Mouse (Mus musculus): ENCODE measurements around the gene Rassf5.
"Not testable (repeated sequence)": the region's sequence is repeated elsewhere in the genome, so short reads cannot be mapped to it uniquely, and the experiment has no call there.

Rassf5 gene

DNA sequence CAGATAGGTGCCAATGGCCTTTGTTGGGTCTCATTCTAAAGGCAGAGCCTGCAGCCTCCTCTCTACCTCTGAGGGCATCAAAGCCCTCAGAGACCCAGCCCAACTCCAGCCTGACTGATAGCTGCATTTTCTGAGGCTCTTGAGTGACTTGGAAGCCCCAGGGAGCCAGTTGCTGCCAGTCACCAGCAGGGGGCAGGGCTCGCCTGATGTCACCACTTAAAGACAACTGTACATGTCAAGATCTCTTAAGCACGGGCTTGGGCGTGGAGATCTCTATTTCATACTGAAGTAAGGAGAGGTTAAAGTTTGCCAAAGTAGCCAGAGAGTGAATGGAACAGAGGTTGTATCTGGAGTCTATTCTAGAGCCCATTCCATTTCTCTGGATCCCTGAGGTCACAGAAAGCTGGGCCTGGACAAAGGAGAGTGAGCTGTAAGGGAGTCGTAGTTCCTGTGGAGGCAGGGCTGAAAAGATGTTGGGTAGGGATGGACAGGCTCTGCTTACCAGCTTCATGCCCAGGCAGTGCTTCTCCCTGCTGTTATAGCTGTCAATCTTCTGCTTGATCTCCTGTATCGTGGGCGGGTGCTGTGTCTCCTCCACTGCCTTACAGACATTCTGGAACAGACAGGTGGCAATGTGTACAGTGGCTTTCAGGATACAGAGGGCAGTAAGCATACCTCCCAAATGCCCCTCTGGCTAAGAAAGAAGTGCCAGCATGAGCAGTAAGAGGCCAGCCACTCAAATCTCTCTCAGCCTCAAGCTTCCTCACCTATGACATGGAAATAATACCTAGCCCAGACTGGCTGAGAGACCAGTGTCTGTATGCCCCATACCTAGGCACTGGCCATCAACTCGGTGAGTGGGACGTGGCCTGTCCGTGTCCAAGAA, 63.2 kb downstream of the Rassf5 start:
- DNase-seq (ENCODE audit: low spot score in 2 of 2) = peak; percentile 57 to 77

DNA sequence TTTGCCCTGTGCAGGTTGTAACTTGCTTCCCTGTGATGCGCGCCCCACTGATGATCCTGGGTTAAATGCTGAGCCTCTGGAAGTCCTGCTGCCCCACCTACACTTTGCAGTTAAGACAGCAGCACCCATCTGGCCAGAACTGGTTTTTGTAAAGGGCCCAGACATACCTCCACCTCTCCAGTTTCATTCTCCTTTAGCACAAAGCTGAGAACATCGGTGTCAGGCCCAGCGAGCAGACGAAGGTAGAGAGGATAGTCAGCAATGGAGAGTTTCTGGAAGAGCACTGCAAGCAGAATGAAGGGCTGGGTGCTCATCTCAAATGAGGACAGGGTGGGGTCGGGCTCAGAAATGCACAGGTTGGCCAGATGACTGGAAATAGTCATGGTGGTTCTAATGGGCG, 64.7 kb downstream of the Rassf5 start:
- DNase-seq (ENCODE audit: low spot score in 2 of 2) = no peak

DNA sequence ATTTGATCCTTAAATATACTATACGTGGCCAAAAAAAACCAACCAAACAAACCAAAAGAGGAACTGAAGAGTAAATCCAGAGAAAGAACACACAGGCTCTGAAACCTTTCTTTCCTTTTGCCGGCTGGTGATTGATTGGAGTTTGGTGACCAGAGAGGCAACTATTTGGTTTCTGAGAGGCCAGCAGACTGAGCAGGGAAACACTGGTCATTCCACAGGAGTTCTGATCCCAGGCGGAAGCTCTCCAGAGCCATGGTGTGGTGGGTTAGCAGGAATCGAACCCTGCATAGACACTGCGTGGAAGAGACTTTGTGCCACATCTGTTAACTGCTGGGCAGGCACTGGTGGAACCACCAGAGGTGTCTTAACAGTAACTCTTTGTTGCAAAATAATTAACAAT, 67.0 kb downstream of the Rassf5 start:
- DNase-seq (ENCODE audit: low spot score in 2 of 2) = no peak

DNA sequence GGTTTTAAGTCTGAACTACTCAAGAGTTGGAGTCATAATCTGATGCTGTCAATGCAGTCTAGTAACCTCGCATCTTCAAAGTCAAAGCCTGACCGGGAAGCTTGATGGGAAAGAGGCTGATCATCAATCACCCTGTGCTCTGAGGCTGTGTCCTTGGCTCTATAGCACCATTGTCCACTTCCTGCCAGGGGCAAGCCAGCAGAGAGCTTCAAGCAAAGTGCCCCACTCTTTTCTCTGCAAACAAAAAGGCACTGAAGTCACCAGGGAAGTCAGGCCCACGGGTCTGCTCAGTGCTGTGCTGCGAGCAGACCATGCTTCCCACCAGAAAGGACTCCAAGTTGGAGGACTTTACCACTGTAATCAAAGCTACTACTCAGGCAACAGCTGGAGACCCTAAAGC, 67.8 kb downstream of the Rassf5 start:
- no peak for DNase-seq (ENCODE audit: low spot score in 2 of 2)

DNA sequence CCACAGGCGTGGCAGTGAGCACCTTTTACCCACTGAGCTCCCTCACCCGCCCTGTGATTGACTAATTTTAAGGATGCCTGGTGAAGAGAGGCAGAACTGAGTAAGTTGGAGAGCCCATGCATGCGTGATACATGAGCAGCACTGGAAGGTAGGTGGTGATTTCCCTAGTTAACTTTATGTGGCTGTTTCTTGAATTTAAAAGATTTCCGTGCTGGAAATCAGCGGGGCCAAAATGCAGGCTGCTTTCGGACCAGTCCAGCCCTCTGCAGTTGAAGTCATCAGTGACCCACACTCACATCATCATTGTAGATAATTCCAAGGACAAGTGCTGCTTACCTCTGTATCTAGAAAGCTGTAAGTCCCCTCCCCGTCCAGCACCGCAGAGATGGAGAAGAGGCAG, 69.2 kb downstream of the Rassf5 start:
- no peak for DNase-seq (ENCODE audit: low spot score in 2 of 2)

DNA sequence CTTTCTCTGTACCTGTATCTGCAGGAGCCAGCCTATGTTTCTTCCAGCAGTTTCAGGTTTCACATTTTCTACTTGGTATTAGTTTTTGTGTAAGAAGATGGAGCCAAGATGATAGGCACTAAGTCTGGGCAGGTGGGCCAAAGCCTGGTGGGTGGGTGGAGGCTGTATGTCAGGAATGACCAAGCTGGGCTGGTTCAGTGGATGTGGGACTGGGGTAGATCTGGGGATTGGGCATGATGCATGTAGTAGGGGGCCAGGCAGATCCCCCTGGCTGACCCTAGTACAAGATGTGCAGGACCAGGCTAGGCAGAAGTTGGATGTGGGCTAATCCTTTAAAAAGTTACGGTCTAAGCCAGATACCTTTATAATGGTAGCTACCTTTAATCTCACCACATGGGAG, 69.9 kb downstream of the Rassf5 start:
- DNase-seq (ENCODE audit: low spot score in 2 of 2) = no peak

DNA sequence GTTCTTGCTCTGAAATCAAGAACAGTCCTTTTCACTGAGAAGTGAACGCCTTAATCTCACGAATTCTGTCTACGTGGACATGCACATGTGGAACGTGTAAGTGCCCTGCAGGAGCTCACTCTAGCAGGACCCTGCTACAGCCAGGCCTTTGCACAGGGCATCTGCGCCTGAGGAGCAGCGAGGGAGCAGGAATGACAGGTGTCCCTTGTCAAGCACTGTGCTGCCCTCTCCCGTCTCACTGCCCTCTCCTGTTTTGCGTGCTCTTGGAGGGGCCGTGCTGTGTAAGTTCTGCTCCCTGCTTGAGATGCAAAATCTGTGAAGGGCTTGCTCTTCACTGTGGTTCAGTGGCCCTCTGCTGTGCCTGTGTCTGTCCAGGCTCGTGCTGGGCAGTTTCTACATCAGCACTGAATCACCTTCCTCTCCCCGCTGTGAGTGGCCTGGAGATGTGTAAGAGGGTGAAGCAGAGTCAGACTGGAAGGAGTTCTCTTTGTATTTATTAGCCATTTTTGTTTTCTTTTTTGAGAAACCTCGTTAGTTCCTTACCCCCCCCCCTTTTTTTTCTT, 70.7 kb downstream of the Rassf5 start:
- DNase-seq (ENCODE audit: low spot score in 2 of 2) = no peak

DNA sequence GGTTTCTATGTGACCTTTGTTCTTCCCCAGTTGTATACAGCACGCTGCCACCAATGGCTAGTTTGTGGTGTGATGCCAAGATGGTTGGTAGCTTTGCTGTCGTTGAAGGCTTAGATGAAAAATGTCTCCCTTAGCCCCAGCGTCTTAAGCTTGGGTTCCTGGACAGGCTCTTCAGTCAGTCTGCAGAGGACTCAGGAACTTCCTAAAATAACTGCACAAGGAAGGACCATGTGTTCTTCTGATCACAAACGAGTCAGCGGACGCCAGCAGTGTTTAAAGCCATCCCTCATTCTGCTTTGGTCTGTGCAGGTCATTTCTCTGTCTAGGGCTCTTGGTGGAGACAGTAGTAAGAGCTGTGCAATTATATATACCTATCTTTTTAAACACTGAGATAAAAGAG, 71.2 kb downstream of the Rassf5 start:
- DNase-seq (ENCODE audit: low spot score in 2 of 2) = no peak

DNA sequence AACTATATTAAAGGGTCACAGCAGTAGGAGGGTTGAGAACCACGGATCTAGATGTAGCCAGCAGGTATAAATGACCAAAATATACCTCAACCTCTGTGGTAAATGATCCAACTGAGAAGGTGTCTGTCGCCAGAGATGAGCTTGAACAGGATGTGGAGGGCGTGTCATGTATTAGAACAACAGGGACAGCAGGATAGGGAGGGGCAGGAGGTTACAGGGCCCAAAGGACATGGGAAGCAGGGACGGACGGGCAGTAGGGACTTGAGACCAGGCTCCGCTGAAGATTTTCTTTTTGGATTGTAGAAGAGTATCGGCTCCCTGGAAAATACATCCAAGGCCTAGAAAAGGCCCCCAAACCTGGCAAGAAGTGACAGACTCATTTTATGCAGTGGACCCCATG, 72.1 kb downstream of the Rassf5 start:
- DNase-seq (ENCODE audit: low spot score in 2 of 2) = no peak

DNA sequence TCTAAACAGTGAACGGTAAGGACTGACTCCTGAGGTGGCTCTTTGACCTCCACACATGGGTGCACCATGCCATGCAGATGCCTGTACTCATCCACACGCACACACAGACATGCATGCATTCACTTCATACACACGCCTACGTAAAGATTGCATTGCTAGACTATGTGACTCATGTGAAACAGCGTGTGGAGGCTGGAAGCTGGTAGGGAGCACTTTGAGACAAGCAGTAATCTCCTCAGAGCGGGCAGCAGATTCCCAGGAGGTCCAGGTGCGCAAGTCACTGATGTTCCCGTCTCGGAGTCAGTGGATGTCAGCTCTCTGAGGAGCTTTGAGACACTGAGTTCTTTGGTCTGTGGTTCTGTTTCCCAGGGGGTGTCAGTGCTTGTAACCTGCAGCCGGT, 77.4 kb downstream of the Rassf5 start:
- no peak for DNase-seq (ENCODE audit: low spot score in 2 of 2)

DNA sequence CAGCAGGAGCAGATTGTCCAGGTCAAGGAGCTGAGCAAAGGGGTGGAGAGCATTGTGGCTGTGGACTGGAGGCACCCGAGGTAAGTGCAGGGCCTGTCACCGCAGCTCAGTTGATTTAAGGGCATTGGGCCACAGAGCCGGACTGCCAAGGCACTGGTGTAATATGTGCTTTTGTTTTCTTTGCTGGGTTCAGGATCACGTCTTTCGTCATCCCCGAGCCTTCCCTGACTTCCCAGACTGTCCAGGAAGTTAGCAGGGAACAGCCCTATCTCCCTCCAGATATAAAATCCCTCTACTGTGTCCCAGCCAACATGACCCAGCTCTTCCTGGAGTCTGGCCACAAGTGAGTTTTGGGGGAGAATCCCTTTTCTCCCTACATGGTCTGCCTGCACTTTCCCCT, 80.6 kb downstream of the Rassf5 start:
- no peak for DNase-seq (ENCODE audit: low spot score in 2 of 2)

DNA sequence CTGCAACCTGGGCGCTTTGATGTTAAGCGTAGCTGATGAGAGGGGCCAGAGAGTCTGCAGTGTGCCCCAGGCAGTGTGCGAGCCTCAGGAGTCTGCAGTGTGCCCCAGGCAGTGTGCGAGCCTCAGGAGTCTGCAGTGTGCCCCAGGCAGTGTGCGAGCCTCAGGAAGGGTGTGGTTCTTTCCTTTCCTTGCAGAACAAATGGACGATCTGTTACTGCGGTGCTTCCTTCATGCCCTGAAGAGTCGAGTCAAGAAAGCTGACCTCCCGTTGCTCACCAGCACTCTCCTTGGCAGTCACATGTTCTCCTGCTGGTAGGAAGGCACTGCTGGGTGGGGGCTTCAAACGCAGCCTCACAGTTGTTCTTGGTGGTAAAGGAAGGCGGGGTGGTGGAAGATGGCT, 84.0 kb downstream of the Rassf5 start:
- DNase-seq (ENCODE audit: low spot score in 2 of 2) = no peak

DNA sequence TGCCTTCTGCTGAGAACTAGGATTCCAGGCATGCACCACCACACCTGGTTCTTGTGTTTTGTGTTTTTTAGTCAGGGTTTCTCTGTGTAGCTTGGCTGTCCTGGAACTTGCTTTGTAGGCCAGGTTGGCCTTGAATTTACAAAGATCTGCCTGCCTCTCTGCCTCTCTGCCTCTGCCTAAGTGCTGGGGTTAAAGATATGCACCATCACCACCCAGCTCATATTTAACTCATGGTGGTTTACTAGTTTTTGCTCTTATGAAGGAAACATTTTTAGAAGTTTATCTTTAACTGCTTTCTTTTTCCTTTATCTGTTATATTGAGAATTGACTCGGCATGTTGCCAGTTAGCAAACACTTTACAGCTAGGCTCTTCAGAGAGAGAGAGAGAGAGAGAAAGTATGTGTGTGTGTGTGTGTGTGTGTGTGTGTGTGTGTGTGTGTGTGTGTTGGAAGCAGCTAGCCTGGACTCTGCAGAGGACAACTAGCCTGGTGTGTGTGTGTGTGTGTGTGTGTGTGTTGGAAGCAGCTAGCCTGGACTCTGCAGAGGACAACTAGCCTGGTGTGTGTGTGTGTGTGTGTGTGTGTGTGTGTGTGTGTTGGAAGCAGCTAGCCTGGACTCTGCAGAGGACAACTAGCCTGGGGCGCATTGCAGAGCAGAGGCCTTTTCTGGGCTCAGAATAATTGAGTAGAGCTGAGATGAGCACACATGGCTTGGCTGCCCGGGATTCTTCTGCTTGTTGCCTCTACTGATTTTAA, 85.3 kb downstream of the Rassf5 start:
- DNase-seq (ENCODE audit: low spot score in 2 of 2) = not testable (repeated sequence)

DNA sequence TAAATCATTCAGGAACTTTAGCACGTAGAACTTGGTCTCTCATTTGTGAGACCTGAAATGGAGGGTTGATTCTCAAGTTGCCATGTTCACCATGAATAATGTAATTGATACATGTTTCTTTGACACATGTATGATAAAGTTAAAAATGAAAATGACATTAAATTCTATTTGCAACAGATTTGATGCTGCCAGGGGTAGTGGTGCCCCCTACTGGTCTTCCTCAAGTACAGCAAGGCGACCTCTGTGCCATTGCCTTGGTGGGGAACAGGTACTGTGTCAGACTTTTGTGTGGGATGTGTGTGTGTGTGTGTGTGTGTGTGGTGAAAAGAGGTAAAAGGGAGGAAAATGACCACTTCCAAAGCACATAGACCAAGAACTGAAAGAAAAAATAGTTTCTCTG, 89.6 kb downstream of the Rassf5 start:
- DNase-seq (ENCODE audit: low spot score in 2 of 2) = no peak

DNA sequence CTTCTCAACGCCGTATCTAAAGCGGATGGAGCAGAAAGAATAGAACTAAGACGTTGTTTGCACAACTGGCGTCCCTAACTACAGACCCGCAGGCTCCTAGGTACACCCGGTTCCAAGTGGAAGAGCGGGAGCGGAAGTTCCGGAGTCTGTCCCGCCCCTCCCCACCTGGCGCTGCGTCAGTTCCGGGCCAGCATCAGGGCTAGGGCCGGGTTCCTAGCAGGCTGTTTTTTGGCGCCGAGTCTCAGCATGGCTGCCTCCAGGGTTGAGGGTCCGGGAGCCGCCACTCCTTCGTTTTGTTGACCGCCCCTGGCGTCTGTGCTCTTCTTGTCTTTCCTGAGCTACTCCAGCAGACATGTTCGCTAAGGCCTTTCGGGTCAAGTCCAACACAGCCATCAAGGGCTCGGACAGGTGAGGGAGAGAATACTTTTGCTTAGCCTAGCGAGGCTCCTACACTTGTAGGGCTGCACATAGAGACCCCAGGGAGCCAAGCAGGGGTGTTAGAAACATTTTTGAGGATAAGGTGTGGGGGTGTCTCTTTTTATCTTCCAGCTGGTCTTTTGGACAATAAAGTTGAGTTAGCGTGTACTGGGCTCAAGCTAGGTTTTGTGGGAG, 91.9 kb downstream of the Rassf5 start, which contains the start of gene Eif2d:
TSS of gene Eif2d (plus strand) at position 164 of the 612 bp plus-strand sequence.
- DNase-seq (ENCODE audit: low spot score in 2 of 2) = peak; percentile 71 to 82

DNA sequence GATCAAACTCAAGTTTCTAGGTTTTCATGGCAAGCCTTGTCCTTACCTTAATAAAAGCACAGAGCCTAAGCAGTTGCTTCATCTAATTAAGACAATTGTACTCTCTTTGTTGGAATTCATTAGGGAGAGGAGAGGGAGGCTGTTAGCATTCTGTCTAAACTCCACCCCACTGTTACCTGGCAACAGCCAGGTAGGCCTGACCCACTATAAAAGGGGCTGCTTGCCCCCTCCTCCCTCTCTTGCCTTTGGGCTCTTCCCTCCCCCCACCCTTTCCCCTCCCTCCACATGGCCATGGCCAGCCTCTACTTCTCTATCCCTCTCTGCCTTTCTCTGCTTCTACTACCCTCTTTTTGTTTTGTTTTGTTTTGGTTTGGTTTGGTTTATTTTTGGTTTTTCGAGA, 95.6 kb downstream of the Rassf5 start:
- no peak for DNase-seq (ENCODE audit: low spot score in 2 of 2)

DNA sequence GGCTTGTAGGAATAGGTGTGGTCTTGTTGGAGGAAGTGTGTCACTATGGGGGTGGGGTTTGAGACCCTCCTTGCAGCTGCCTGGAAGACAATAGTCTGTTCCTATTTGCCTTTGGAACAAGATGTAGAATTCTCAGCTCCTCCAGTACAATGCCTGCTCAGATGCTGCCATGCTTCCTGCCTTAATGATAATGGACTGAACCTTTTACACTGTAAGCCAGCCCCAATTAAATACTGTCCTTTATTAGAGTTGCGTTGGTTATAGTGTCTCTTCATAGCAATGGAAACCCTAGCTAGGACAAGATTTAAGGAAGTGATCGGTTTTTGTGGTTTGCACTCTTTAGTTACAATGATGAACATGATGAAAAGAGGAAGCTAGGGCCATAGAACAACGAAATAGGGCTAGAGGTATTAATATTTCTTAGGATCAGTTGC, 98.9 kb downstream of the Rassf5 start:
- no peak for DNase-seq (ENCODE audit: low spot score in 2 of 2)

DNA sequence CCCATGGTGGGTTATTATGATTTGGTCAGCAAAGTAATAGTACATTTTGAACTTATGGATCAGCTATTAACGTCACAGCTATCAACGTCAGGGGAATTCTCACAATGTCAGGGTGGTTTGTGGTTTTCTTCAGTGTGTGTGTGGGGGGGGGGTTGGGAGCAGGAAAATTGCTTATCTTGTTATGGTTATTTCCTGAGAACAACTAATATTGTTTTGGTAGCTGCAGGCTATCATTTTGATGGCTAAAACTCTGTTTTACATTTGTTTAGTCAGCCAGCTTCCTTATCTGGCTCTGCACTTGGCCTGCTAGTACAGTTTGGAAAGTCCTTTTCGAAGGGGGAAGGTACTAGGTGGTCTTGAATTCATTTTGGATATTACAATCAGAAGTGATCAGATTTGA, 99.8 kb downstream of the Rassf5 start:
- DNase-seq (ENCODE audit: low spot score in 2 of 2) = not testable (repeated sequence)

DNA sequence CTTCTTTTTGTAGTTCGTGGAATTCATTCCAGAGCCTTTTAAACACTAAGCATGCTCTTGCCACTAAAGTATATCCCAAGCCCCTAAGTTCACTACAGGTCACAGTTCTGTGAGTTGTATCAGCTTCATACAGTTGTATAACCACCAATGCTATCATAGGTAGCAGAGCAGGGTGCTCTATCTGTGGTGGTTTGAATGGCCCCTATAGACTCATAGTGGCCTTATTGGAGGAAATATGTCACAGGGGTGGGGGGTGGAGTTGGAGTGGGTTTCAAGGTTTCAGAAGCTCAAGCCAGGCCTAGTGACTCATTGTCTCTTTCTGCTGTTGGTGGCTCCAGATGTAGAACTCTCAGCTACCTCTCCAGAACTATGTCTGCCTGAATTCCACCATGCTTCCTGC, 102.6 kb downstream of the Rassf5 start:
- DNase-seq (ENCODE audit: low spot score in 2 of 2) = no peak

DNA sequence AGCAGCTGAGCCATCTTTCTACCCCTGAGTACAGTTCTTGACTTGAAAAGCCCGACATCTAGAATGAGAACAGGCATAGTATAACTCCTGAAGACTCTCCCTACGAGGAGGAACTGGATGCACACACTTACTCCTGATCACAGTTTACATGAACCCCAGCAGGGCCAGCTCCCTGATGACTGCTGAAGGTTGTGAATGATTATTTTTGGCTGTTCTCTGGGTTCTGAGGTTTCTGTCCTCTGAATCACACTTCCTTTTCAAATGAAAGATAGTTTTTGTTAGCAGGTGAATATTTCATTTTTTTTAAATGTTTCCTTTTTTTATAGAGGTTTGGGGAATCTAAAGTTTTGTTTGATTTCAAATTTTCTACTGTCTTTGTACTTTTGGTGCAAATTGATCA, 103.6 kb downstream of the Rassf5 start:
- DNase-seq (ENCODE audit: low spot score in 2 of 2) = no peak

DNA sequence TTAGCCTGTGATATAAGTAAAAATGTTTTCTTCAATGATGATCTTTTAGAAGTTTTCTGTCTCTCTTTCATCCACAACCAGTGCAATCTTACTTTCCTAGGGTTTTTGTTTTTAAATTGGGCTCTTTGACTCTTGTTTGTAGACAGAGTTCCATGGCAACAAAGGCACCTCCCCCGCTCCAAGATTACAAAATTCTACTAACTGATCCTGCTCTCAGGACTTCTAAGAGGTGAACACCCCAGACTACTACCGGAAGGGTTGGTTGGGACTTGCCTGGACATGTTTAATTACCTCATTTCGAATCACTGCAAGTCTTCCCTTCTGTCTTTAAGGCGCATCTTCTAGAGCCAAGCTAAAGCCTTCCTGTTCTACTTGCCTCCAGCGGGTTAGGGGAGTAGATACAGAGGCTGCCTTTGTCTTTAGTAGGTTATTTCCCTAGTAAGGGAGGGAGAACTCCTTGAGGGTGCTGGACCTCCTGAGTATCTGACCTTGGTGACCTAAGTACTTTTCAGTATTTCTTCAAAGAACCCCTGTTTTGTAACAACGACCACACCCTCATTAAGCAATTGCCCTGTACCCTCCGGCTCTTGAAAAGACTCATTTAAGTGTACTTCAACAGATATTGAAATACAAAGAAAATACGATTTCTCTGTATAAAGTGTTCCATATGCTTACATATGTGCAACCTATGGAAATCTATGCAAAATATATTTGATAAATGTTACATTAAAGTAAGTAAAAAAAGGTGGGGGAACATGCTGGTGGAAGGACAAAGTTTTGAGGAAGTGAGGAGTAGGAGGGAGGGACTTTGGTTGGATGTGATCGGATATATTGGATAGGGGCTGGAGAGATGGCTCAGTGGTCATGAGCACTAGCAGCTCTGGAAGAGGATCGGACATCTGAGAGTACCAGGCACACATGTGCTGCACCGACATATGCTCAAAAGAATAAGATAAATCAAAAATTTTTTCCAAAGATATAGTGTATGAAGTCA, 105.7 kb downstream of the Rassf5 start:
- no peak for DNase-seq (ENCODE audit: low spot score in 2 of 2)
